Mouse (Mus musculus): ENCODE results near the gene Angpt4.

DNA sequence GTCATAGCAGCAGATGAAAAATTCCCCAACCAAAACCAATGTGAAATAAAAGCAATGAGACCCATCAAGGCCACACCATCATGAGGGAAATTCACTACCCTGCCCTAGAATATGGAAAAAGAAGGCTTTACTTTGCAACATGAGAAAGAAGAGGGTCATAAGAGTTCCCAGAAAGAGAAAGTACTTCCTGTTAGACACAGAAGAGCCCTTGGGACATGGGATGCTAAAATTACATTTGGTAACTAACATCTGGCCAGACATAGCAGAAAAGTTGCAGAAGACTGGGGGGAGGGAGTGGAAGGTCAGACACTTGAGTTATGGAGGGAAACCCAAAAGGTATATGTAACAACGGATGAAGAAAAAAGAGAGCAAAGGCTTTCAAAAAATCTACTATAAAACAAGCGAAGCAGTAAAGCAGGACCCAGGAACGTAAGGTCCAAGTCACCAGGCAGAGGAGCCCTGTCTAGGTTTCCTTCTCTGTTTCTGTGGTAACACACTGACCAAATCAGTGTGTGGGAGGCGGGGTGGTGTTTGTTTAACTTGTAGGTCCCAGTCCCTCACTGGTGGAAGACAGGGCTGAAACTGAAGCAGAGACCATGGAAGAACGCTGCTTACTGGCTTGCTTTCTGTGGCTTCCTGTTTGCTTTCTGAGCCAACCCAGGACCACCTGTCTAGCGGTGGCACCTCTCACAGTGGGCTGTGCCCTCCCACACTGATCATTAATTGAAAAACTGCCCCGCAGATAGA lies 74.6 kb downstream of the Angpt4 start:
- TF ChIP-seq EP300 (IDR thresholded peaks at IDR 0.05; ENCODE audit: low read depth) (no peak), CTCF (IDR thresholded peaks at IDR 0.05; ENCODE audit: low read depth) (no peak)

All from heart, postnatal 0 days (tissue).